8 mouse cellular contexts compared by ENCODE assay signal in genomic region chr3:52100926-52101325, GRCm38 (mm10). TPM values are rescaled to one million over a fixed set of nuclear protein-coding genes. Genes with fewer than 3 reads are reported as not detected.
DNase-seq lines count a peak whose midpoint lies in the region; ATAC-seq and TF ChIP-seq lines count a peak whose summit lies in the region.

No protein-coding gene starts in this region.

- intact Hi-C loops in heart, postnatal 25 days (cut with DNase I), result loop anchor here (2.0 to 5.0 kb wide), 2 partner anchors 80 to 94 kb away; no protein-coding TSS in a partner anchor

- no peaks in the 10 kb centered on the region for H3K9me3 ChIP-seq in heart, embryonic 10.5 days
- no peaks in the 10 kb centered on the region for H3K9me3 ChIP-seq in CH12.LX (replicated peaks; ENCODE audit: low read length)
- no peaks in the 10 kb centered on the region for H3K9me3 ChIP-seq in forebrain, postnatal 0 days (ENCODE audit: low read length)
- H3K9me3 ChIP-seq in liver, embryonic 13.5 days (replicated peaks), result no peaks in the 10 kb centered on the region

- WGBS in heart, embryonic 10.5 days, result 45% methylated on average over 9 of the region's 9 CpGs
- 19% methylated on average over 9 of the region's 9 CpGs for WGBS in forebrain, postnatal 0 days
- 53% methylated on average over 9 of the region's 9 CpGs for WGBS in liver, embryonic 13.5 days (ENCODE audit: insufficient replicate concordance)
- 62% methylated on average over 9 of the region's 9 CpGs for WGBS in thymus, adult 2 months

- no peak for TF ChIP-seq POLR2A in CH12.LX (IDR thresholded peaks at IDR 0.05; ENCODE audit: low read depth, low read length)
- no peak for TF ChIP-seq POLR2A in thymus, adult 2 months (IDR thresholded peaks at IDR 0.05; ENCODE audit: control insufficient read depth, extremely low read depth, insufficient read depth, low read length, poor library complexity)

- H3K27me3 ChIP-seq in heart, embryonic 10.5 days (ENCODE audit: insufficient read depth, poor library complexity, severe bottlenecking), result no peaks in the 10 kb centered on the region
- H3K27me3 ChIP-seq in CH12.LX (replicated peaks), result peaks cover 9% of the 10 kb centered on the region
- no peaks in the 10 kb centered on the region for H3K27me3 ChIP-seq in forebrain, postnatal 0 days (ENCODE audit: insufficient read depth, low read length)
- H3K27me3 ChIP-seq in liver, embryonic 13.5 days, result no peaks in the 10 kb centered on the region
- H3K27me3 ChIP-seq in thymus, adult 2 months (ENCODE audit: control insufficient read depth, insufficient read depth, low read length), result no peaks in the 10 kb centered on the region

- peak overlapping the region; percentile 97 for H3K27ac ChIP-seq in heart, embryonic 10.5 days
- H3K27ac ChIP-seq in CH12.LX (ENCODE audit: insufficient read depth, low read depth), result no peak overlapping the region
- H3K27ac ChIP-seq in forebrain, postnatal 0 days (ENCODE audit: low read depth, low read length), result peak overlapping the region; percentile 98
- H3K27ac ChIP-seq in liver, embryonic 13.5 days, result peak overlapping the region; percentile 86; the same call in 1 of the 2 replicates
- H3K27ac ChIP-seq in thymus, adult 2 months (ENCODE audit: control insufficient read depth, insufficient read depth, low read length), result no peak overlapping the region

- no peak for TF ChIP-seq EP300 in CH12.LX (IDR thresholded peaks at IDR 0.05; ENCODE audit: low read length)

- TF ChIP-seq CTCF in CH12.LX (conservative IDR thresholded peaks at IDR 0.05 in 1 of 2, IDR thresholded peaks at IDR 0.05 in 1 of 2; ENCODE audit: low read depth in 2 of 2, low read length in 2 of 2), result no peak
- no peak for TF ChIP-seq CTCF in forebrain, postnatal 0 days (IDR thresholded peaks at IDR 0.05; ENCODE audit: low read depth)
- TF ChIP-seq CTCF in thymus, adult 2 months (IDR thresholded peaks at IDR 0.05; ENCODE audit: borderline replicate concordance, control insufficient read depth, extremely low read depth, insufficient read depth, low read length, poor library complexity), result no peak

- H3K4me3 ChIP-seq in heart, embryonic 10.5 days, result peak overlapping the region; percentile 92
- no peak overlapping the region for H3K4me3 ChIP-seq in CH12.LX (replicated peaks in 1 of 3; ENCODE audit: low read depth in 2 of 3, low read length in 2 of 3, poor library complexity in 1 of 3)
- H3K4me3 ChIP-seq in forebrain, postnatal 0 days (ENCODE audit: low read depth, low read length), result peak overlapping the region; percentile 76; the same call in 1 of the 2 replicates
- H3K4me3 ChIP-seq in liver, embryonic 13.5 days (replicated peaks), result no peak overlapping the region
- H3K4me3 ChIP-seq in thymus, adult 2 months (ENCODE audit: control insufficient read depth, insufficient read depth, low read length), result no peak overlapping the region

- no peak for ATAC-seq in forebrain, postnatal 0 days
- ATAC-seq in liver, embryonic 13.5 days (ENCODE audit: low read depth), result no peak

- H3K9ac ChIP-seq in CH12.LX (ENCODE audit: insufficient read depth, low read depth), result no peak overlapping the region; the same call in 1 of the 2 replicates
- no peak overlapping the region for H3K9ac ChIP-seq in forebrain, postnatal 0 days
- H3K9ac ChIP-seq in liver, embryonic 13.5 days, result no peak overlapping the region

- H3K4me1 ChIP-seq in heart, embryonic 10.5 days, result 0 out of 2 replicates have a peak, but pooled peaks cover 14% of the 10 kb centered on the region
- peaks cover 0 to 6% of the 10 kb centered on the region in 2 experiments; a peak in 2 of 4 replicates for H3K4me1 ChIP-seq in CH12.LX (ENCODE audit: control insufficient read depth in 1 of 2, insufficient read depth in 2 of 2)
- H3K4me1 ChIP-seq in forebrain, postnatal 0 days (ENCODE audit: insufficient read depth), result no peaks in the 10 kb centered on the region
- H3K4me1 ChIP-seq in liver, embryonic 13.5 days (replicated peaks), result peaks cover 40% of the 10 kb centered on the region
- peaks cover 5% of the 10 kb centered on the region for H3K4me1 ChIP-seq in thymus, adult 2 months (replicated peaks; ENCODE audit: control insufficient read depth, insufficient read depth, low read length)

- no peaks in the 10 kb centered on the region for H3K79me2 ChIP-seq in CH12.LX (replicated peaks; ENCODE audit: control insufficient read depth, extremely low read depth, insufficient read depth, poor library complexity, severe bottlenecking)

- in situ Hi-C loops in CH12.LX (cut with MboI; ENCODE audit: low pct_ligation_motif_present, low pct_unique_long_range_greater_than_20kb, low sequenced_read_pairs), result loop anchor here (5.0 kb wide), 1 partner anchor 54 kb away; no protein-coding TSS in a partner anchor

- no peaks in the 10 kb centered on the region for H3K36me3 ChIP-seq in heart, embryonic 10.5 days
- no peaks in the 10 kb centered on the region for H3K36me3 ChIP-seq in CH12.LX (replicated peaks in 1 of 2; ENCODE audit: control insufficient read depth in 1 of 2, insufficient read depth in 1 of 2, low read length in 1 of 2)
- no peaks in the 10 kb centered on the region for H3K36me3 ChIP-seq in forebrain, postnatal 0 days (ENCODE audit: insufficient read depth)
- H3K36me3 ChIP-seq in liver, embryonic 13.5 days, result no peaks in the 10 kb centered on the region
- no peaks in the 10 kb centered on the region for H3K36me3 ChIP-seq in thymus, adult 2 months (ENCODE audit: control insufficient read depth, insufficient read depth, low read length)

- DNase-seq in heart, embryonic 10.5 days (ENCODE audit: low spot score), result no peak
- DNase-seq in heart, postnatal 25 days (ENCODE audit: low spot score), result no peak
- no peak for DNase-seq in CH12.LX (ENCODE audit: extremely low read depth)
- DNase-seq in forebrain, postnatal 0 days, result peak; percentile 47
- no peak for DNase-seq in liver, embryonic 13.5 days
- no peak for DNase-seq in thymus, adult 2 months
- no peak for DNase-seq in cerebellum, postnatal 36 days
- DNase-seq in Muller cell, postnatal 12 days (ENCODE audit: inconsistent ontology term), result no peak

- dilution Hi-C loops in CH12.LX (cut with MboI; ENCODE audit: extremely low pct_ligation_motif_present, extremely low pct_unique_long_range_greater_than_20kb, low sequenced_read_pairs), result no loop called here

- TF ChIP-seq RAD21 in CH12.LX (IDR thresholded peaks at IDR 0.05; ENCODE audit: low read depth, low read length), result no peak

- peak overlapping the region; percentile 97 for H3K4me2 ChIP-seq in CH12.LX (ENCODE audit: insufficient read depth, low read depth, poor library complexity, severe bottlenecking)
- H3K4me2 ChIP-seq in forebrain, postnatal 0 days (ENCODE audit: low read depth), result peak overlapping the region; percentile 98
- peak overlapping the region; percentile 96 for H3K4me2 ChIP-seq in liver, embryonic 13.5 days

TF ChIP-seq in CH12.LX, 34 proteins besides CTCF, POLR2A, EP300 and RAD21:
- TF ChIP-seq ZC3H11A (IDR thresholded peaks at IDR 0.05; ENCODE audit: low read depth, low read length) (no peak), USF1 (IDR thresholded peaks at IDR 0.05; ENCODE audit: low read depth, low read length) (no peak), SIN3A (IDR thresholded peaks at IDR 0.05; ENCODE audit: low read length) (no peak), RCOR1 (conservative IDR thresholded peaks at IDR 0.05; ENCODE audit: low read depth, low read length) (no peak), CHD2 (IDR thresholded peaks at IDR 0.05; ENCODE audit: low read length) (no peak), POLR2AphosphoS2 (IDR thresholded peaks at IDR 0.05; ENCODE audit: low read depth, low read length) (no peak), NELFE (IDR thresholded peaks at IDR 0.05; ENCODE audit: low read depth, low read length) (no peak), UBTF (IDR thresholded peaks at IDR 0.05; ENCODE audit: low read depth, low read length) (no peak), KAT2A (IDR thresholded peaks at IDR 0.05; ENCODE audit: insufficient replicate concordance, low read length) (no peak)

RNA-seq across cellular contexts. Expression of gene Maml3, which starts 4.0 kb away (rescaled TPM):
- 2.3 and 3.6 TPM in 2 replicates for polyA plus RNA-seq in heart, embryonic 10.5 days (2016; fragmentation: Nextera tagmentation; extraction: Ambion mirVana)
- 1 to 10 TPM; 2.5 to 4.4 TPM for total RNA-seq in heart, postnatal 25 days (2021)
- 0.88 and 0.98 TPM in 2 replicates for total RNA-seq in CH12.LX (2012; rRNA removed)
- 0.78 and 0.81 TPM in 2 replicates for total RNA-seq in CH12.LX (2014; rRNA removed)
- 1.4 and 1.8 TPM in 2 replicates for polyA plus RNA-seq in CH12.LX (2012; ENCODE audit: insufficient read length, low read depth)
- total RNA-seq in forebrain, postnatal 0 days (2014; rRNA removed), result 8.4 and 14.9 TPM in 2 replicates
- 1.8 and 3.1 TPM in 2 replicates for polyA plus RNA-seq in forebrain, postnatal 0 days (2015; fragmentation: Nextera tagmentation; extraction: Ambion mirVana)
- 0.69 and 1.1 TPM in 2 replicates for polyA plus RNA-seq in liver, embryonic 13.5 days (2015; fragmentation: Nextera tagmentation; extraction: Ambion mirVana)
- 3.5 and 4.0 TPM in 2 replicates for polyA plus RNA-seq in thymus, adult 2 months (2012; rRNA removed)

Comparison
In these comparisons a context has a peak if more than half of its experiments do, and no peak if none do; other contexts are left out.
1. H3K27ac ChIP-seq: peak in heart, embryonic 10.5 days (single experiment), forebrain, postnatal 0 days (single experiment) and liver, embryonic 13.5 days (single experiment); none in CH12.LX (single experiment) and thymus, adult 2 months (single experiment).
2. H3K4me3 ChIP-seq: peak in heart, embryonic 10.5 days (single experiment) and forebrain, postnatal 0 days (single experiment); none in CH12.LX (0 of 3), liver, embryonic 13.5 days (single experiment) and thymus, adult 2 months (single experiment).
3. Peak in every context shown above with its lines, with median percentiles within 50 percentile points of each other: H3K4me2 ChIP-seq.